Mouse (Mus musculus) heart, postnatal 0 days (tissue): ENCODE data around the gene Arg1.

Source experiments
- CTCF ChIP-seq: IDR thresholded peaks from 2 replicates; pipeline ENCODE4 v1.5.1; 2016; ENCODE audit warnings: antibody characterized with exemption, control low read depth, low read depth
- EP300 ChIP-seq: IDR thresholded peaks from 2 replicates; pipeline ENCODE4 v1.6.1; 2016; ENCODE audit warnings: antibody characterized with exemption, low read depth

- TF ChIP-seq EP300 (no peak), CTCF (no peak)
These were observed 45.6 kb upstream of the Arg1 start for GRCm38 (mm10) chr10:24972923-24973322.
